Mouse (Mus musculus) hindbrain, embryonic 16.5 days (tissue): ENCODE data around the gene Lamc1. TPM values are rescaled to one million over a fixed set of nuclear protein-coding genes. Genes with fewer than 3 reads are reported as not detected.
"Not testable (repeated sequence)": the region's sequence is repeated elsewhere in the genome, so short reads cannot be mapped to it uniquely, and the experiment has no call there.

Experiments
- ATAC-seq: fragments of 200-750 bp; cut with Nextera tagmentation; 2 replicates; pipeline ENCODE4 v1.8.0; 2017; ENCODE audit warnings: moderate TSS enrichment, moderate library complexity
- H3K27ac ChIP-seq: fragments of 300-500 bp; sonication (generic); 2 replicates; pipeline ENCODE4 v1.5.1; 2014; ENCODE audit warnings: low read depth, mild to moderate bottlenecking, control low read depth, low read length, moderate library complexity
- H3K27me3 ChIP-seq: fragments of 300-500 bp; sonication (generic); replicated peaks from 2 replicates; pipeline ENCODE4 v1.6.1; 2014; ENCODE audit warnings: low read length; ENCODE audit not compliant: control insufficient read depth, insufficient read depth
- H3K36me3 ChIP-seq: fragments of 300-500 bp; sonication (generic); 2 replicates; pipeline ENCODE4 v1.6.1; 2014; ENCODE audit warnings: mild to moderate bottlenecking, low read length, moderate library complexity, mixed read lengths; ENCODE audit not compliant: control insufficient read depth, insufficient read depth
- H3K4me1 ChIP-seq: fragments of 300-500 bp; sonication (generic); 2 replicates; pipeline ENCODE4 v1.6.1; 2014; ENCODE audit warnings: low read depth, low read length; ENCODE audit not compliant: control insufficient read depth, insufficient read depth
- H3K4me2 ChIP-seq: fragments of 300-500 bp; sonication (generic); 2 replicates; pipeline ENCODE4 v1.6.1; 2014; ENCODE audit warnings: mild to moderate bottlenecking, low read length, control low read depth, moderate library complexity
- H3K4me3 ChIP-seq: fragments of 300-500 bp; sonication (generic); 2 replicates; pipeline ENCODE4 v1.5.1; 2014; ENCODE audit warnings: mild to moderate bottlenecking, low read length, control low read depth, moderate library complexity
- H3K9ac ChIP-seq: fragments of 300-500 bp; sonication (generic); 2 replicates; pipeline ENCODE4 v1.6.1; 2014; ENCODE audit warnings: low read depth, mild to moderate bottlenecking, control low read depth, low read length, moderate library complexity
- H3K9me3 ChIP-seq: fragments of 300-500 bp; sonication (generic); 2 replicates; pipeline ENCODE4 v1.6.1; 2014; ENCODE audit warnings: mild to moderate bottlenecking, low read length, moderate library complexity; ENCODE audit not compliant: control insufficient read depth
- WGBS: fragments of 180-500 bp; shearing (Covaris S2); extraction: QIAGEN DNeasy Blood & Tissue Kit; methylation state at CpG from one replicate; pipeline ENCODE4 v1.1.7; 2014; 5-methylcytosine and 5-hydroxymethylcytosine counted together
- polyA plus RNA-seq: library from polyadenylated mRNA; unstranded; fragments of >200 nt; fragmentation: Nextera tagmentation; extraction: Ambion mirVana; gene quantifications from 2 replicates; pipeline ENCODE4 v1.2.1, GENCODE M21; 2015

The Lamc1 gene
- polyA plus RNA-seq, 1 experiment from 2014 or later, result 15.4 TPM

GRCm38 (mm10) chr1:153345002-153345401 lies 12.4 kb upstream of the Lamc1 start:
- Histone ChIP-seq H3K27ac (no peak overlapping the region), H3K27me3 (no peaks in the 10 kb centered on the region), H3K4me1 (no peaks in the 10 kb centered on the region), H3K4me2 (no peak overlapping the region), H3K9ac (no peak overlapping the region), H3K9me3 (no peaks in the 10 kb centered on the region), H3K4me3 (no peak overlapping the region), H3K36me3 (no peaks in the 10 kb centered on the region)
- 85% methylated on average over 2 of the region's 2 CpGs for WGBS
- ATAC-seq, result no peak

GRCm38 (mm10) chr1:153335451-153335850 lies 2.9 kb upstream of the Lamc1 start:
- ATAC-seq, H3K4me3 ChIP-seq, H3K36me3 ChIP-seq, H3K27ac ChIP-seq, H3K9ac ChIP-seq, H3K4me2 ChIP-seq, H3K9me3 ChIP-seq, H3K27me3 ChIP-seq: not testable (repeated sequence)
- 90% methylated on average over 10 of the region's 10 CpGs for WGBS
- H3K4me1 ChIP-seq, result peaks cover 14% of the 10 kb centered on the region

- 6% methylated on average over 22 of the region's 22 CpGs for WGBS
- peaks cover 25% of the 10 kb centered on the region for H3K4me1 ChIP-seq
- peak overlapping the region; percentile 97 for H3K4me2 ChIP-seq
- no peaks in the 10 kb centered on the region for H3K36me3 ChIP-seq
- H3K9me3 ChIP-seq, result no peaks in the 10 kb centered on the region
- peak overlapping the region; percentile 90 for H3K27ac ChIP-seq
- peak; percentile 71 for ATAC-seq
- no peaks in the 10 kb centered on the region for H3K27me3 ChIP-seq
- H3K4me3 ChIP-seq, result peak overlapping the region; percentile 85
- H3K9ac ChIP-seq, result peak overlapping the region; percentile 94
These were observed 923 bp upstream of the Lamc1 start for GRCm38 (mm10) chr1:153333296-153334121.

GRCm38 (mm10) chr1:153331796-153332443 lies 666 bp downstream of the Lamc1 start:
- Histone ChIP-seq H3K4me1 (peaks cover 25% of the 10 kb centered on the region), H3K9ac (peak overlapping the region; percentile 94), H3K27ac (peak overlapping the region; percentile 90), H3K4me3 (peak overlapping the region; percentile 85), H3K9me3 (no peaks in the 10 kb centered on the region), H3K27me3 (no peaks in the 10 kb centered on the region), H3K4me2 (peak overlapping the region; percentile 97), H3K36me3 (no peaks in the 10 kb centered on the region)
- under 1% methylated on average over 36 of the region's 42 CpGs for WGBS
- ATAC-seq, result peak; percentile 55

- 2% methylated on average over 4 of the region's 4 CpGs for WGBS
- H3K4me1 ChIP-seq, result peaks cover 25% of the 10 kb centered on the region
- ATAC-seq, result no peak
- H3K4me3 ChIP-seq, result peak overlapping the region; percentile 85
- H3K9me3 ChIP-seq, result no peaks in the 10 kb centered on the region
- H3K27me3 ChIP-seq, result no peaks in the 10 kb centered on the region
- peak overlapping the region; percentile 94 for H3K9ac ChIP-seq
- no peak overlapping the region for H3K27ac ChIP-seq
- H3K4me2 ChIP-seq, result peak overlapping the region; percentile 97
- no peaks in the 10 kb centered on the region for H3K36me3 ChIP-seq
These were observed 1.4 kb downstream of the Lamc1 start for GRCm38 (mm10) chr1:153331206-153331605.

- H3K9me3 ChIP-seq, result no peaks in the 10 kb centered on the region
- WGBS, result 86% methylated on average over 6 of the region's 6 CpGs
These were observed 3.3 kb downstream of the Lamc1 start for GRCm38 (mm10) chr1:153329306-153329705.

GRCm38 (mm10) chr1:153327063-153327462 lies 5.5 kb downstream of the Lamc1 start:
- Histone ChIP-seq H3K36me3 (no peaks in the 10 kb centered on the region), H3K27me3 (no peaks in the 10 kb centered on the region), H3K4me3 (no peak overlapping the region), H3K9me3 (no peaks in the 10 kb centered on the region), H3K4me2 (no peak overlapping the region), H3K27ac (no peak overlapping the region), H3K4me1 (peaks cover 22% of the 10 kb centered on the region), H3K9ac (no peak overlapping the region)
- 95% methylated on average over 4 of the region's 4 CpGs for WGBS
- ATAC-seq, result no peak

More at GRCm38 (mm10) chr1:153329306-153329705, 3.3 kb downstream of the Lamc1 start:
- no peak overlapping the region for H3K27ac ChIP-seq
- H3K27me3 ChIP-seq, result no peaks in the 10 kb centered on the region
- H3K9ac ChIP-seq, result no peak overlapping the region
- H3K4me2 ChIP-seq, result no peak overlapping the region
- H3K36me3 ChIP-seq, result no peaks in the 10 kb centered on the region
- H3K4me1 ChIP-seq, result peaks cover 25% of the 10 kb centered on the region
- H3K4me3 ChIP-seq, result no peak overlapping the region
- no peak for ATAC-seq

- WGBS, result 85% methylated on average over 7 of the region's 7 CpGs
- Histone ChIP-seq H3K9ac (no peak overlapping the region), H3K27me3 (no peaks in the 10 kb centered on the region), H3K27ac (no peak overlapping the region), H3K4me2 (no peak overlapping the region), H3K36me3 (no peaks in the 10 kb centered on the region), H3K9me3 (no peaks in the 10 kb centered on the region), H3K4me3 (no peak overlapping the region), H3K4me1 (peaks cover 18% of the 10 kb centered on the region)
- no peak for ATAC-seq
These were observed 6.4 kb downstream of the Lamc1 start for GRCm38 (mm10) chr1:153326226-153326625.

- WGBS, result 86% methylated on average over 12 of the region's 12 CpGs
These were observed 11.2 kb downstream of the Lamc1 start for GRCm38 (mm10) chr1:153321404-153321803.

More at GRCm38 (mm10) chr1:153321404-153321803, 11.2 kb downstream of the Lamc1 start:
- Histone ChIP-seq H3K4me2 (no peak overlapping the region), H3K27ac (no peak overlapping the region), H3K4me1 (no peaks in the 10 kb centered on the region), H3K9me3 (no peaks in the 10 kb centered on the region), H3K36me3 (no peaks in the 10 kb centered on the region), H3K27me3 (no peaks in the 10 kb centered on the region), H3K4me3 (no peak overlapping the region), H3K9ac (no peak overlapping the region)
- no peak for ATAC-seq
